Mouse (Mus musculus): Measurements from ENCODE around the gene Dhx34. TPM values are rescaled to one million over a fixed set of nuclear protein-coding genes. Genes with fewer than 3 reads are reported as not detected.

Dhx34 gene
- polyA plus RNA-seq, 1 experiment from 2014 or later = 19.0 TPM

DNA sequence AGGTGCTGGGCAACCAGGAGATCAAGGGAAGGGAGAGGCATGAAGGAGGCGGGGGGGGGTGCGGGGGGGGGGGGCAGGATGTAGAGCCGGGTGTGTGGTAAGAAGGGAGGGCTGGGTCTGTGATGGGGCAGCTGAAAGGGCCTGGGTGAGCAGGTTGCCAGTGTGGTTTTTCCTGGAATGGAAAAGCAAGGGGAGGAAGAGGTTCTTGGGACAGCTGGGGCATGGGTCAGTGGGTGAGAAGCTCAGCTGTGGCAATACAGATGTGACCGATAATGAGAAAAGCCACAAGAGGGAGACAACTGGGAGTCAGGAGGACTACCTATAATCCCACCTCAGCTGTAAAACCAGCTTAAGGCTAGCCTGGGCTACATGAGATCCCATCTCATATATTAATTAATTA is 24.1 kb upstream of the Dhx34 start:
- DNase-seq (ENCODE audit: low spot score) = no peak
- no peak overlapping the region for H3K4me3 ChIP-seq
- no peaks in the 10 kb centered on the region; the same call in 1 of the 2 replicates for H3K4me1 ChIP-seq
- H3K9me3 ChIP-seq = no peaks in the 10 kb centered on the region
- H3K27ac ChIP-seq (replicated peaks) = no peak overlapping the region
- 61% methylated on average over 1 of the region's 4 CpGs for WGBS
- no peaks in the 10 kb centered on the region for H3K27me3 ChIP-seq (replicated peaks; ENCODE audit: low read depth, poor library complexity, severe bottlenecking)
- no peaks in the 10 kb centered on the region for H3K36me3 ChIP-seq (replicated peaks)

DNA sequence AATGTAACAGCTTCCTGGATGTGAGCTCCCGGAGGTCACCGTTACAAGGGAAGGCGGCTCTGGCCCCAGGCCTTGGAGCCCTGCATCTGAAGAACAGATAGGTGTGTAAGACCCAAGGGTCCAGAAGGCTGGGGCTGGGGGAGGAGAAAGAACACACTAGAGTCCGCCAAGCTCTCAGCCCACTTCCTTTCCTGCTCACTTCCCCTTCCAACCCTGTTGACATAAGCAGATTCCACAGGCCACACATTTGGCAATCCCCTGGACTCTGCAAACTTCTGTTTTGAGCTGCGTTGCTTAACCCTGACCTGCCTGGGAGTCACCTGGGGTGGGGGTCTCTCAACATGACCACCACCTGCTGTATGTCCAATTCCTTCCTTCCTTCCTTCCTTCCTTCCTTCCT is 22.2 kb upstream of the Dhx34 start, which contains the start of gene C5ar2:
C5ar2 (minus strand) TSS at position 88 of the 400 bp plus-strand sequence.
- Histone ChIP-seq H3K36me3 (replicated peaks) (no peaks in the 10 kb centered on the region), H3K4me3 (no peak within 1 kb of the TSS), H3K4me1 (peaks cover 3% of the 10 kb centered on the region; the same call in 1 of the 2 replicates), H3K9me3 (no peaks in the 10 kb centered on the region), H3K27me3 (replicated peaks; ENCODE audit: low read depth, poor library complexity, severe bottlenecking) (no peaks in the 10 kb centered on the region), H3K27ac (replicated peaks) (no peak within 1 kb of the TSS)
- WGBS = 69% methylated on average over 5 of the region's 5 CpGs
- no peak for DNase-seq (ENCODE audit: low spot score)

DNA sequence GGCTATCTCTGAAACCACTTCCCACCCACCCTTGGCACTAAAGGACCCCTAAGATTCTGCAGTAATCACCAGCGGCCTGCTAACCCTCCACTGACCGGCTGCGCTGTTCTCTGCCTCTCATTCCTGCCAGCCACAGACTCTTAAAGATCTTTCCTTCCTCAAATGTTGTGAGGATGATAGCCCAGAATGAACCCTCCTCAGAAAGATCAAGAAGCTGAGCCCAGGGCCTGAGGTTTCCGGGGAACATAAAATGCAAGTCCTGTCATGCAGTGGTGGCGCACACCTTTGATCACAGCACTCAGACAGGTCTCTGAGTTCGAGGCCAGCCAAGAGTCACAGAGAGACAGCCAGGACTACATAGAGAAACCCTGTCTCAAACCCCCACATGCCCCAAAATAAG is 20.4 kb upstream of the Dhx34 start:
- Histone ChIP-seq H3K4me3 (no peak overlapping the region), H3K9me3 (no peaks in the 10 kb centered on the region), H3K27me3 (replicated peaks; ENCODE audit: low read depth, poor library complexity, severe bottlenecking) (no peaks in the 10 kb centered on the region), H3K4me1 (peaks cover 3% of the 10 kb centered on the region; the same call in 1 of the 2 replicates), H3K27ac (replicated peaks) (no peak overlapping the region), H3K36me3 (replicated peaks) (no peaks in the 10 kb centered on the region)
- DNase-seq (ENCODE audit: low spot score) = no peak
- WGBS = 88% methylated on average over 6 of the region's 6 CpGs

DNA sequence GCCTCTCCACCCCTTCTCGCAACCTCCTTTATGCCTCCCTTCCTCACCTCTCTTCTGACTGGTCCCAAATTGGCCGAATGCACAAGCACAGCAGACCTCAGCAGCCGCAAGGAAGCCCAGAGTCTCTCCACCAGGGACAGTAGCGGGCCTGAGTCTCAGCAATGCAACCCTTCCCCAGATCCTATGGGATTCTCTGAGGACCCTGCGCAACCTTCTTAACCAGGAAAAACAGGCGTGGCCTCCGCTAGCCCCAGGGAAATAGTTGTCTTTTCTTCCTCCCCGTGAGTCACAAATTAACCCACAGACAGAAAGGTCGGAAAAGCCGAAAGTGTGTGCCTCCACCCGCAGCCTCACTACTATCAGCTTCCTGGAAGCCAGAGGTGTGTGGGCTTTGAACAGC is 19.9 kb upstream of the Dhx34 start:
- Histone ChIP-seq H3K36me3 (replicated peaks) (no peaks in the 10 kb centered on the region), H3K4me1 (peaks cover 3% of the 10 kb centered on the region; the same call in 1 of the 2 replicates), H3K27me3 (replicated peaks; ENCODE audit: low read depth, poor library complexity, severe bottlenecking) (no peaks in the 10 kb centered on the region), H3K4me3 (no peak overlapping the region), H3K27ac (replicated peaks) (no peak overlapping the region), H3K9me3 (no peaks in the 10 kb centered on the region)
- peak; percentile 30 for DNase-seq (ENCODE audit: low spot score)
- WGBS = 47% methylated on average over 11 of the region's 11 CpGs

DNA sequence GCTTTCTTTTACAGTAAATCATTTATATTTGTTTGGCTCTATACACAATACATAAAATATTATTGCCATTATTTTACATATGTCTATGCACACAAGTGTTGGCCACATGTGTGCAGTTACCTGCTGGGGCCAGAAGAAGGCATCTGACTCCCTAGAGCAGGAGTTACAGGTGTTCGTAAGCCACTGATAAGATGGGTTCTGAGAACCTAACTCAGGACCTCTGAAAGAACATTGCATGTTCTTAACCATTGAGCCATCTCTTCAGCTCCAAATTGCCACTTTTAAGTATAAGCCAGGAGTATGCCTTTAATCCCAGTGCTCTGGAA is 19.1 kb upstream of the Dhx34 start:
- Histone ChIP-seq H3K27ac (replicated peaks) (no peak overlapping the region), H3K4me3 (no peak overlapping the region), H3K9me3 (no peaks in the 10 kb centered on the region), H3K36me3 (replicated peaks) (no peaks in the 10 kb centered on the region), H3K4me1 (peaks cover 3% of the 10 kb centered on the region; the same call in 1 of the 2 replicates), H3K27me3 (replicated peaks; ENCODE audit: low read depth, poor library complexity, severe bottlenecking) (no peaks in the 10 kb centered on the region)
- 98% methylated on average over 1 of the region's 1 CpGs for WGBS
- no peak for DNase-seq (ENCODE audit: low spot score)

DNA sequence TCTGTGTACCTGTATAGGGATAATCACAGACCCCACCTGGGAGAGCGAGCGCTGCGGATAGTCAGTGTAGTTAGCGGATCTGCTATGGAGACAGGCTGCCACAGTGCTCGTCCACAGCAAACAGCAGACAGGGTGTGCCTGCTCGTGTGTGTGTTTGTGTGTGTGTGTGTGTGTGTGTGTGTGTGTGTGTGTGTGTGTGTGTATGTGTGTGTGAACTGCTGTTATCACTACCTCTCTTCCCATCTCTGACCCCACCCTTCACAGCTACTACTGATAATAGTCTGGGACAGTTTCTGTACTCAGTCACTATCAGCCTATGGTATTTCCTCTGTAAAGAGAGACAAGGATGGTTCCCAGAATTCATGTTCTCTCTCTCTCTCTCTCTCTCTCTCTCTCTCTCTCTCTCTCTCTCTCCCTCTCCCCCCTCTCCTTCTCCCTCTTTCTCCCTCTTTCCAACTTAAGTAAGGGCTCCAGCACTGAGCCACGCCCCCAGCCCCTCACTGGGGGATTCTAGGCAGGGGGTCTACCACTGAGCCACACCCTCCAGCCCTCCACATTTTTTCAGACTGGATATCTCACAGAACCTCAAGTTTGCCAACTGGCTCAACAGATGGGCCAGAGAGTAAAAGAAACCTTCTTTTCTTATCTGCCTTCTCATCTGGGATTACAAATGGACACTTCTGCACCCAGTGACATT is 18.6 kb upstream of the Dhx34 start:
- Histone ChIP-seq H3K4me1 (0 out of 2 replicates have a peak, but pooled peaks cover 3% of the 10 kb centered on the region), H3K27me3 (replicated peaks; ENCODE audit: low read depth, poor library complexity, severe bottlenecking) (no peaks in the 10 kb centered on the region), H3K4me3 (no peak overlapping the region), H3K9me3 (no peaks in the 10 kb centered on the region), H3K27ac (replicated peaks) (no peak overlapping the region), H3K36me3 (replicated peaks) (no peaks in the 10 kb centered on the region)
- WGBS = 81% methylated on average over 7 of the region's 7 CpGs
- DNase-seq (ENCODE audit: low spot score) = no peak

DNA sequence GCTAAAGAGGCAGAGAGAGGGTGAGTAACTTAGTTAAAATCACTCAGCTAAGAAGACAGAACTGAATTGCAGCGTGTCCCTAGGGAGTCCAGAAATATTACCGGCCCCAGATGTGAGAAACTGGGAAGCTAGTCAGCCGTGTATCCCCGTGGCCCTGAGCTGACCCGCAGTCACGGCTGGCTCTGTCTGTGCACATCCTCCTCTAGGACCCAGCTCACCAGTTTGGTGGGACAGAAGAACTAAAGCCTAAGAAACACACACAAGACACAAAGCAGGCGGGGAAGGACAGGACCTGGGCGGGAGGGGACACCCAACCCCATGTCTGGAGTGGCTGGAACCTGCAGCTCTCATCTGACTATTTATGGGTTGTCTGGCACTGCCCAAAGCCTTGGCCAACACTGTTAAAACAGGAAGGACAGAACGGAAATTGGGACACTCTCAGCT is 17.7 kb upstream of the Dhx34 start:
- Histone ChIP-seq H3K36me3 (replicated peaks) (no peaks in the 10 kb centered on the region), H3K9me3 (no peaks in the 10 kb centered on the region), H3K4me3 (no peak overlapping the region), H3K27me3 (replicated peaks; ENCODE audit: low read depth, poor library complexity, severe bottlenecking) (no peaks in the 10 kb centered on the region), H3K4me1 (0 out of 2 replicates have a peak, but pooled peaks cover 3% of the 10 kb centered on the region), H3K27ac (replicated peaks) (no peak overlapping the region)
- WGBS = 64% methylated on average over 9 of the region's 9 CpGs
- DNase-seq (ENCODE audit: low spot score) = no peak

DNA sequence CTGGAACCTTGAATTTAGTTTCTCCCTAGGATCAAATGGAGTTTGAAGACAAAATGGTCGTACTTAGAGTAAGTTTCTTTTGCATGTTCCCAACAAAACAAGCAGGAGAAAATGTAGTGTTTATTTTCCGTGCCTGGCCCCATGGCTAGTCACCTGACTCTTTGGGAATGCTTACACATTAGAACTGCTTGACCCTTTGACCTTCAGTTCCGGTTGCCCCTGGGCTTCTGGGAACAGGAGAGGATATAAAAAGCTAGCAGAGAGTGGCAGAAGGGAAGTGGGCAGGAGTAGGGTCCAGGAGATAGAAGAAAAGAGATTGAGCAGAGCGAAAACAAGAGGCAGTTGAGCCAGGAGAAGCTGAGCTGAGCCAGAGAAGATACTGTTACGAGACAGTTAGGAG is 8.0 kb upstream of the Dhx34 start:
- peak overlapping the region; percentile 12; the same call in 1 of the 2 replicates for H3K27ac ChIP-seq (replicated peaks)
- 0 out of 2 replicates have a peak overlapping the region, but pooled peaks have one; percentile 22 for H3K4me3 ChIP-seq
- H3K27me3 ChIP-seq (replicated peaks; ENCODE audit: low read depth, poor library complexity, severe bottlenecking) = no peaks in the 10 kb centered on the region
- WGBS = 20% methylated on average over 5 of the region's 5 CpGs
- DNase-seq (ENCODE audit: low spot score) = peak; percentile 74
- peaks cover 31% of the 10 kb centered on the region for H3K4me1 ChIP-seq
- peaks cover 7% of the 10 kb centered on the region for H3K9me3 ChIP-seq
- H3K36me3 ChIP-seq (replicated peaks) = no peaks in the 10 kb centered on the region

DNA sequence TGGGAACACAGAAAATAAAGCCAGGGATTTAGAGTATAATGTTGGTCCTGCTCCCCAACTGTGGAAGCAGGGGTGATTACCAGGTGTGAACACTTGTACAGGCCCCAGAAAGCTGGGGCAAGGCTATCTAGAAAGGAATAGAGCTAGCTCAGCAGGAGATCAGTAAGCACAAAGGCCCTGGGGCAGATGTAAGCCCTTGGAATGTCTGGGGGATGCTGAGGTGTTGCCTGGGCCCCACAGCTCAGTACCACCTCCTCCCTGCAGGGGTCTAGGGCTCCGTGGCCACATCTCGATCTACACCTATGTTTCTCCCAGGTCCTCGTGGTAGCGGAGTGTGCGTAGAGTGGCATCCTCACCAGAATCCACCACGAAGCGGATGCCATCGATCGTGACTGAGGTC is 7.9 kb downstream of the Dhx34 start:
- H3K4me1 ChIP-seq = no peaks in the 10 kb centered on the region
- WGBS = 92% methylated on average over 9 of the region's 9 CpGs
- no peak overlapping the region for H3K27ac ChIP-seq (replicated peaks)
- no peaks in the 10 kb centered on the region for H3K9me3 ChIP-seq
- DNase-seq (ENCODE audit: low spot score) = no peak
- no peak overlapping the region for H3K4me3 ChIP-seq
- H3K36me3 ChIP-seq (replicated peaks) = peaks cover 97% of the 10 kb centered on the region
- H3K27me3 ChIP-seq (replicated peaks; ENCODE audit: low read depth, poor library complexity, severe bottlenecking) = no peaks in the 10 kb centered on the region

DNA sequence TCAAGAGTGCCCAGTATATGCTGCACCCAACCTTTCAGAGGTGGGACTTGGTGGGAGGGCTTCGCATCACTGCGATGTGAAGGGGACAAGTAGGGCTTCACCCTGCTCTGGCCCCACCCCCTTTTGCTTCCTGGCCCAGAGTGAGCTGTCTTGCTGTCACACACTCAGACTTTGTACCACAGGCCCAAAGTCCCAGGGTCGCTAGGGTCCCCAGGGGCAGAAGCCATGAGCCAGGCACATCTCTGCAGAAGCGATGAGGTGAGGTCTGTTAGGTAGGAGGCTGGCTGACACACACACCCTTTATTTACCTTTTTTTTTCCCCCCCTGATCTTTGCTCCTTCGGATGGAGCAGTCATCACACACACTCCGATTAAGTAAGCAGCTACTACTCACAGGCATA is 8.6 kb downstream of the Dhx34 start:
- no peaks in the 10 kb centered on the region for H3K9me3 ChIP-seq
- H3K36me3 ChIP-seq (replicated peaks) = peaks cover 99% of the 10 kb centered on the region
- no peaks in the 10 kb centered on the region for H3K27me3 ChIP-seq (replicated peaks; ENCODE audit: low read depth, poor library complexity, severe bottlenecking)
- H3K4me3 ChIP-seq = no peak overlapping the region
- 87% methylated on average over 6 of the region's 6 CpGs for WGBS
- no peak overlapping the region for H3K27ac ChIP-seq (replicated peaks)
- H3K4me1 ChIP-seq = no peaks in the 10 kb centered on the region
- no peak for DNase-seq (ENCODE audit: low spot score)

DNA sequence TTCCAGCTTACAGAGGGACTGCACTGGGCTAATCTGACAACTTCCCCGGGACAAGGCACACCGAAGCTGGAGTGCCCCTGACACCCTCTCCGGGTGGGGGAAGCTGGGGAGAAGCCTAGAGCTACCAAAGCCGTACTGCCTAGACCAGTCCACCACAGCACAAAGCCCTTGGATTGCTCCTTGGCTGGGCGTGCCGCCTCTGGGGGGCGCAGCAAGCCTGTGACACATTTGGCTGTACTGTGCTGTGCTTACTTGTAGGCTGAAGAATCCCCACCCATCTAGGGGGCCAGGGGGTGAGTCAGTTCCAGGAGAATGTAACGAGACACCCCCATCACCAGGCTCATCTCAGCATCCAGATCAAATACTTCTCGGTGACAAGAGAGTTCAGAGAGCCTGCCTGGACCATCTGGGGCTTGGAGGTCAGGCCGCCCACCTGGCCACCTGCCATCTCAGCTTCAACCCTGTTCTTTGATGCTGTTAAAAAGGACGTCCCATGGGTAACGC is 10.9 kb downstream of the Dhx34 start:
- Histone ChIP-seq H3K27me3 (replicated peaks; ENCODE audit: low read depth, poor library complexity, severe bottlenecking) (no peaks in the 10 kb centered on the region), H3K4me1 (no peaks in the 10 kb centered on the region), H3K27ac (replicated peaks) (no peak overlapping the region), H3K4me3 (no peak overlapping the region), H3K36me3 (replicated peaks) (peaks cover 99% of the 10 kb centered on the region), H3K9me3 (no peaks in the 10 kb centered on the region)
- DNase-seq (ENCODE audit: low spot score) = peak; percentile 49
- 76% methylated on average over 12 of the region's 12 CpGs for WGBS

DNA sequence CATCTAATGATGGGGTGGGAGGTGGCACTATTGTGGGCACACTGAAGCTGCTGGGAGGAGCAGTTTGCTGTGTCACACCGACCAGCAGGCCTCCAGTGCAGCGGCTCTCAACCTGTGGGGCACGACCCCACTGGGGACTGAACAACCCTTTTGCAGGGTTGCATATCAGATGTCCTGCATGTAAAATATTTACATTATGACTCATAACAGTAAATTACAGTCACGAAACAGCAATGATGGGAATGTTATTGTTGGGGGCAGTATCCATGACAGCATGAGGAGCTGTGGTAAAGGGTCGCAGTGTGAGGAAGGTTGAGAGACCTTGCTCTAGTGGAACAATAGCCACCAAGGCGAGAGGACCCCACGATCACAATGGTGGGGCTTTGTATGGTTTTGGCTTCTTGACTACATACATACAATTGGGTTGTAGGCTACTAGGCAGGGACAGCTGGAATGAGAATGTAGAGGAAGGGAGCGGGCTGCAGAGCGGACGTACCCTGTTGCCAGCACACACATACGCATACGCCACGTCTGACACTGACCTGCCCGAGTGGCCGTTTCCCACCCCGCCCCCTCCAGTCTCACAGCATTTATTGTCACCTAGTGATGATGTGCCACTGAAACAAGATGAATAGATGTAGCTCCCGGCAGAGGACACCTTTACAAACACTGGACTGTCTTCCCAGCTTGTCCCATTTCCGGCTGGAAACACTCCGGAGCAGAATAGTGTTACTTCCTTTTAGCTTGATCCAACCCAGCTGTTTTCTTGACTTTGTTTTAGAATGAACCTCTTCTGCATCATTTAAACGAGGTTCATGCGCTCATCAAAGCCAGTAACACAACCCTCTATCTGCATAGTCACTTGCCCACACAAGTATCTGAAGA is 12.8 kb downstream of the Dhx34 start:
- WGBS = 91% methylated on average over 21 of the region's 21 CpGs
- Histone ChIP-seq H3K27me3 (replicated peaks; ENCODE audit: low read depth, poor library complexity, severe bottlenecking) (no peaks in the 10 kb centered on the region), H3K4me3 (no peak overlapping the region), H3K9me3 (no peaks in the 10 kb centered on the region), H3K27ac (replicated peaks) (no peak overlapping the region), H3K4me1 (no peaks in the 10 kb centered on the region), H3K36me3 (replicated peaks) (peaks cover 99% of the 10 kb centered on the region)
- no peak for DNase-seq (ENCODE audit: low spot score)
